ENCODE assay signal across 27 mouse cellular contexts in genomic region chr6:67308994-67309393, GRCm38 (mm10).
A peak's percentile ranks its signal among the peaks of the same experiment; 100 is the strongest.
DNase-seq lines count a peak whose midpoint lies in the region; ATAC-seq lines count a peak whose summit lies in the region.
"Had no signal": no experiment of that assay in that cellular context is flagged by ENCODE, and none has a peak within 500 bp of the region (broad histone marks: within the 10 kb centered on the region; RNA-seq: fewer than 3 reads in every experiment).

No protein-coding gene starts in this region.

- DNase-seq in heart, adult 11 months = peak; percentile 81
- no peak for DNase-seq in heart, adult 9 months (ENCODE audit: low spot score in 2 of 2)
- no peak for DNase-seq in frontal cortex, postnatal 10 days (ENCODE audit: low spot score in 2 of 2)
- DNase-seq: adrenal gland, adult 8-10 months; adrenal gland, postnatal 14 days; adrenal gland, postnatal 36 days; B cell, adult 2 months; cerebellum, adult 11-12 months; cerebellum, adult 8-10 months; cerebellum, adult 9-11 months; cerebellum, postnatal 14 days; cerebellum, postnatal 36 days; forebrain, postnatal 0 days had no signal

- no peak overlapping the region for H3K9ac ChIP-seq in forebrain, embryonic 15.5 days (replicated peaks)
- H3K9ac ChIP-seq: embryonic facial prominence, embryonic 13.5 days; embryonic facial prominence, embryonic 15.5 days; forebrain, embryonic 12.5 days; forebrain, postnatal 0 days had no signal

- no peaks in the 10 kb centered on the region for H3K9me3 ChIP-seq in forebrain, embryonic 15.5 days
- H3K9me3 ChIP-seq: embryonic facial prominence, embryonic 13.5 days; embryonic facial prominence, embryonic 15.5 days; forebrain, embryonic 10.5 days; forebrain, embryonic 12.5 days; G1E had no signal

- 86% methylated on average over 3 of the region's 3 CpGs for WGBS in forebrain, embryonic 15.5 days

- ATAC-seq in common myeloid progenitor, adult 5-6 weeks (replicated peaks; ENCODE audit: low read depth, poor library complexity, severe bottlenecking) = 0 out of 2 replicates have a peak, but pooled peaks have one; percentile 18
- peak; percentile 34 for ATAC-seq in megakaryocyte progenitor cell, adult 5-6 weeks (replicated peaks; ENCODE audit: poor library complexity)
- no peak for ATAC-seq in forebrain, embryonic 15.5 days (replicated peaks)
- ATAC-seq: activated CD4-positive, CD25-positive, alpha-beta regulatory T cell, adult 4 months; CD4-positive, CD25-positive, alpha-beta regulatory T cell, adult 4 months; forebrain, embryonic 14.5 days; forebrain, postnatal 0 days; Patski had no signal

- H3K4me3 ChIP-seq in forebrain, embryonic 15.5 days = no peak overlapping the region
- H3K4me3 ChIP-seq: embryonic facial prominence, embryonic 13.5 days; embryonic facial prominence, embryonic 15.5 days; erythroblast, embryonic 14.5 days; forebrain, embryonic 10.5 days; forebrain, embryonic 12.5 days had no signal

- no peak overlapping the region for H3K4me2 ChIP-seq in forebrain, embryonic 15.5 days (replicated peaks)
- H3K4me2 ChIP-seq: embryonic facial prominence, embryonic 13.5 days; embryonic facial prominence, embryonic 15.5 days; forebrain, embryonic 12.5 days had no signal

- no peaks in the 10 kb centered on the region for H3K27me3 ChIP-seq in forebrain, embryonic 15.5 days
- H3K27me3 ChIP-seq: CH12.LX; embryonic facial prominence, embryonic 13.5 days; embryonic facial prominence, embryonic 15.5 days; forebrain, embryonic 12.5 days; Patski had no signal

- no peak overlapping the region for H3K27ac ChIP-seq in forebrain, embryonic 15.5 days (replicated peaks)
- H3K27ac ChIP-seq: embryonic facial prominence, embryonic 13.5 days; embryonic facial prominence, embryonic 15.5 days; forebrain, embryonic 10.5 days; forebrain, embryonic 12.5 days had no signal

- H3K36me3 ChIP-seq in forebrain, embryonic 15.5 days = no peaks in the 10 kb centered on the region
- H3K36me3 ChIP-seq: embryonic facial prominence, embryonic 13.5 days; embryonic facial prominence, embryonic 15.5 days; forebrain, embryonic 10.5 days; forebrain, embryonic 12.5 days had no signal

- H3K4me1 ChIP-seq in forebrain, embryonic 15.5 days = no peaks in the 10 kb centered on the region
- H3K4me1 ChIP-seq: embryonic facial prominence, embryonic 13.5 days; embryonic facial prominence, embryonic 15.5 days; forebrain, embryonic 10.5 days; forebrain, embryonic 12.5 days had no signal
